Mouse (Mus musculus) erythroblast, adult 5-6 weeks (primary cell): ENCODE measurements around the gene Creb3l1. TPM values are rescaled to one million over a fixed set of nuclear protein-coding genes. Genes with fewer than 3 reads are reported as not detected.

ENCODE experiments used
- ATAC-seq: replicated peaks from 2 replicates; pipeline ENCODE4 v1.8.0; 2016; ENCODE audit warnings: moderate number of reproducible peaks, mild to moderate bottlenecking, moderate TSS enrichment, inconsistent platforms; ENCODE audit not compliant: poor library complexity, low FRiP score, severe bottlenecking
- total RNA-seq, 2 experiments: library from RNA; stranded (forward) in 1 of 2; stranded (reverse) in 1 of 2; fragments of 150-400 nt in 1 of 2; fragments of 200-764, 138-1000 nt in 1 of 2; gene quantifications; 2 replicates each; pipeline versions ENCODE4 v1.2.3 to v1.2.4; 2015 to 2017; ENCODE audit warnings: low replicate concordance in 2 of 2

Gene Creb3l1
- total RNA-seq, 2 experiments from 2014 or later, result 0.38 to 0.68 TPM

DNA sequence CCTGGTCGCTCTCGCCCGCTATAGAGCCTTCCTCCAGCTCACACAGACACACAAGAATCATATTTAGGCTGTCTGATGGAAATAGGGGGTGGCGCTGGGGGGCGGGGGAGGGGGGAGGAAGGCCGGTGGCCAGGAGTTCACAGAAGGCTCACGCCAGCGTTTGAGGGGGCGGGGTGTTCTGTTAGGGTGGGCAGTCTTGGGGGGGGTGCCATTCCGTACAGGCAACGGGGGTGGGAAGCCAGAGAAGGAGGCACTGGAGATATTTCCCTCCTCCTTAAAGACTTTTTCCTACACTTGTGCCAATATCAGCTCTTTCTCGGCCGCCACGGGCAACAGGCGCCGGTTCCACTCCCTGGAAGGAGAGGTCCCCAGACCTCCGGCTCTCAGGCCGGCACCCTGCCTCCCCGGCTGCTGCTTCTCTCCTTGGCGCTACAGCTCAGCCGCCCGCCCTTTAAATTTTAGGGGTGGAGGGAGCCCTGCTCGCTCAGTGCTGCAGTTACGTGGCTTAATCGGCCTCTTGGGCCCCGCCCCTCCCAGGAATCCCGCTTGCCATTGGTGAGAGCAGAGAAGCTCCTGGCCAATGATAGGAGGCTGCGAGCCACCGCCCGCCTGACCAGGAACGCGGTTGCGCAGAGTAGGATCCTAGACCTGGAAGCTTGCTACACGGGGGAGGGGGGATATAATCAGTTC, 16.2 kb downstream of the Creb3l1 start:
- peak; percentile 94 for ATAC-seq

DNA sequence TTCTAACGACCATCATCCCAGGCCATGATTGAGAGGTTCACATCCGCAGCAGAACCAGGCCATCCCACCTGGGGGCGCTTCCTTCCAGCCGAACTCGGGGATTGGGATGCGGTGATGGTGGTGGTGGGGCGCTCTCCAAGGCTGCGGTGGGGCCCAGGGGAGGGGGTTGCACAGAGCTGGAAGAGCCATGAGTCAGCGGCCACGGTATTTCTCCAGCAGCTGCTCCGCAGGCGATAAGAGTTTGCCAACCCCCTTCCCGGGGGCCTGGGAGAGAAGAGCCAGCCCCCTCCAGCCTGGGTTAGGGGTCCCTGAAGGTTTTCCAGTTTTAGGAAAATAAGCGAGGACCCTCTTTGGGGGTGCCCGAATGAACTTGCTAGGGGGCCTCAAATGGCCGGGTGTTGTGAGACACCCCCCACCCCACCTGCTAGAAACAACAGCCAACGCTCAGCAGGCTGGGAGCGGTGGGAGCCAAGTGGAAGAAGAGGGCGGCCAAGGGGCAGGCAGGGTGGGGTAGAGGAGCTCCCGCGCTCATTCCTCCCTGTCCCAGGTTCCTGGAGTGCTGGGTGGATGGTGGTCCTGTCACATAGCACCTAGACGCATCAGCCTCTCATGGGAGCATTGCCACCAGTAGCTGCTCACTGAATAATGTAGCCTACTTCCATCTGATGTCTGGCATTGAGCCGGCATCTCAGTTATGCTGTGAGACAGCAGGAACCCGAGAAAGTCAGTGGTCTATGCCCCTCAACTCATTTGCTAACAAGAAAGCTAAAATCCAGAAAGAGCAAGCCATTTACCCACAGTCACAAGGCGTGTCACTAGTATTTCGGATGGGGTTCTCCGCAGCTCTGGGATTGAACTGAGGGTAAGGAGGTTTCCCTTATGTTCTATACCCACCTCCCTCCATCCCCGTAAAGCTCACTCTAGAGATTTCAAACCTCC, 17.1 kb downstream of the Creb3l1 start:
- no peak for ATAC-seq

- ATAC-seq, result no peak
Measured at GRCm38 (mm10) chr2:92006491-92006890, 17.8 kb downstream of the Creb3l1 start.

- ATAC-seq, result no peak
Measured at GRCm38 (mm10) chr2:92004617-92005016, 19.7 kb downstream of the Creb3l1 start.

GRCm38 (mm10) chr2:91997905-91998608, 26.2 kb downstream of the Creb3l1 start:
- ATAC-seq, result no peak

- ATAC-seq, result no peak
Measured at GRCm38 (mm10) chr2:91996006-91996405, 28.3 kb downstream of the Creb3l1 start.

DNA sequence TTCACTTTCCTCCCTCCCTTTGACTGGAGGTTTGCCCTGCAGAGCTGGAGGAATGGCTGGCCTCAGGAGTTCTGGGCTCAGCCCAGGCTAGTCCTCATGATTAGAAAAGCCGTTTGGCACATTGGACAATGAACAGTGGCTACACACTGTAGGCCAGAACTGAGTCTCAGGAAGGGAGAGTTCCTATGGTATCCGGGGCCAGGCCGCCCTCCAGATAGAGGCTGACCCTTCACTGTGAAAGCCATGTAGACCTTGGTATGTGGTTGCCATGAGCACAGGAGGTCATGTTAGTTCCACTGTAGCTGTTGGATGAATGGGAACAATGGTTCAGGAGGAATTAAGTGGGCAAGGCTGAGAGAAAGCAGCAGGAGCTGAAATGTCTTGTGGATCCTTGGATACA, 30.9 kb downstream of the Creb3l1 start:
- ATAC-seq, result no peak

DNA sequence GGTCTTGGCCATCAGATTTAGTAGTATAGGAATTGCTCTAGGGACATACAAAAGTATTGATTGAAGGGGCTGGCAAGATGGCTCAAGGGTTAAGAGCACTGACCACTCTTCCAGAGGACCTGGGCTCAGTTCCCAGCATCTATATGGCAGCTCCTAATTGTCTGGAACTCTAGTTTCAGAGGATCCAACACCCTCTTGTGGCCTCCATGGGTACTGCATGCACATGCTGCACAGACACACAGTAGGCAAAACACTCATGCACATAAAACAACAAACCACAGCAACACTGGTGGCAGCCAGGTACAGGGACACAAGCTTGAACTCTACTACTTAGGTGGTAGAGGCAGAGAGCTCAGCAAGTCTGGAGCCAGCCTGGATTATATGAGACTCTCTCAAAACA, 34.6 kb downstream of the Creb3l1 start:
- no peak for ATAC-seq

DNA sequence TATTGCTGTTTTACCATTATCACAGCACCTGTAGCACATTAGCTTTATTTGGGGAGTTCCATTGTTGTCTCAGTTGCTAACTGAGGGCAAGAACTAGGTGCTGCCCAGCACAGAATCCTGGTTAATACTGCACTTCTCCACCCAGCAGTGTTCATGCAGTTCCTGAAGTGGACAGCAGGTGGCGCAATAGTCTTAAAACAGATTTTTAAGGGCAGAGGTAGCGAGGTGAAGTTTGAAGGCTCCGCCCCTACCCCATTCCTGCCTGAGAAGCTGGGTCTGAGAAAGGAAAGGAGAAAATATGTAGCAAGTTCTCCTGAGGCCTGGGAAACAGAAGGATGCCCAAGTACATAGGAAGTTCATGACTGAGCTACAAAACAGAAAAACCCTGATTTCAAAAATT, 36.8 kb downstream of the Creb3l1 start:
- ATAC-seq, result peak; percentile 55

DNA sequence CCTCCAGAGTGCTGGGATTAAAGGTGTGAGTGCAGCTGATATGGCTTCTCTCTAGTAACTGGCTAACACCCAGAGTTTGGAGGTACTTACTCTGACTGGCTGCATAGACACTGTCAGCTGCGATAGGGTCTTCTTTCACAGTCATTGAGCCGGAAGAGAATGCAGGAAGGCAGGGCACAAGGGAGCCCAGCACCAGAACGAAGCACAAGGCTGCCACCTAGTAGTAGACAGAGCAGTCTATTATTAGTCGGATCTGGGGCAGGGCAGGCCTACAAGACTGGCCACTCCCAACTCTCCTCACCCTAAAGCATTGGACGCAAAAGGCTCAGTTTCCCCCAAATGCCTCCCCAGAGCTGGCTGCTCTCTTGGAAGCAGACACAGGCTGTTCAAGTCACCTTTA, 38.2 kb downstream of the Creb3l1 start:
- no peak for ATAC-seq

- no peak for ATAC-seq
Measured at GRCm38 (mm10) chr2:91984906-91985525, 39.3 kb downstream of the Creb3l1 start.

GRCm38 (mm10) chr2:91984439-91984838, 39.9 kb downstream of the Creb3l1 start:
- no peak for ATAC-seq

GRCm38 (mm10) chr2:91980830-91981229, 43.5 kb downstream of the Creb3l1 start:
- no peak for ATAC-seq

DNA sequence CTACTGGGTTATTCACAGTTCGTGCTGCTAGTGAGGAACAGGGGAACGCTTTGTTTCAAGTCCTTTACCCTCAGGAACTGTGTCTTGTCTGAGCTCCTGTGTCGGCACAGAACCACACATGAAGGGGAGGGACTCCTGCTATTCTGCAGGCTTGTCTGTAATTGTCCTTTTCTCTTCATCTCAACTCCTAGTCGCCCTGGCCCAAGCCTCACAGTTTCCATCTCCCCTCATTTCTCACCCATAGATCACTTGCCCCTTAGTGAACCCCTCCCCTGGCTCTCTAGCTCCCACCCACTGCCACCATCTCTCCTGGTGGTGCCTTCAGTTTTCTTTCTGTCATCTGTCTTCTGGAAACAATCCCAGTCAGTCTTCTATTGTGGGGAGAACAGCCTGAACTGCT, 44.1 kb downstream of the Creb3l1 start:
- ATAC-seq, result no peak

DNA sequence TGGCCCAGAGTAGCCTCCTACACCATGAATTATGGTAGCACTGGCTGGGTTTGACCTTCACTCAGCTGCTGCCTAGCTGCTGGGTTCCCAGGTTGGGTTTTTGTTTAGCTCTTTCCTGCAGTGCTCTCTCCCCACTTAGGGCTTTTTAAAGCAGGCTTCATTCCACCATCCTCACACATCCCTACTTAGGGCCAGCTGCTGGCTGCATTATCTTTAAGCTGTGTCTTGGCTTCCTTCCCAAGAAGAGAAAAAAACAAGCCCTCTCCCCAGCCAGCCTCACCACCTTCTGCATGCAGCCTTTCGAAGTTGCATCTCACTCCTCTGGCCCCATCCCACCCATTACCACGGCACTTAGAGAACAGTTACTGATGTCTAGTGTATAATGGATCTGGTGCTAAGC, 45.8 kb downstream of the Creb3l1 start:
- ATAC-seq, result no peak

DNA sequence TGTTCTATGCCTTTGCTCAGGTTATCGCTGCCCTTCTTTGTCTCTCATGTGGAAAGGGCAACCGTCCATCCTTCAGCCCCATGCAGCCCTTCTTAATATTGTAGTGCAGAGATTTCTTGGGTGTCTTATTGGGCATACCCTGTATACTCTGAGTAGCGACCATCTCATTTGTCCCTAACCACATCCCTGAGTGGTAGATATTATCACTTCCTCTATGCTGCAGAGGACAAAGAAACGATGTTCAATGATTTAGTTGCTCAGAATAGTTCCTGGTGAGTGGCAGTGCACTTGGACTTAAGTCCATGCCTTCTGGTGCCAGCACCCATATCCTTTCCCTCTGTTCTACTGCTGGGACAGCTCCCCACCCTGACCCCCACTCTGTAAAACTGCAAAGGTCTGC, 46.3 kb downstream of the Creb3l1 start:
- no peak for ATAC-seq

GRCm38 (mm10) chr2:91975581-91976541, 48.4 kb downstream of the Creb3l1 start, which contains the start of gene Dgkz:
Gene Dgkz (minus strand): TSS chr2:91975864.
- ATAC-seq, result no peak

- no peak for ATAC-seq
Measured at GRCm38 (mm10) chr2:91973416-91974135, 50.7 kb downstream of the Creb3l1 start.
